In genomic region chr10:109488000-109488399, GRCm38 (mm10) we compare ENCODE assay signal across 9 mouse cellular contexts.
"Had no signal": no experiment of that assay in that cellular context is flagged by ENCODE, and none has a peak within 500 bp of the region (broad histone marks: within the 10 kb centered on the region; RNA-seq: fewer than 3 reads in every experiment).

No protein-coding gene starts in this region.

- DNase-seq: kidney, adult 2 months; kidney, postnatal 14 days; lung, adult 2 months; lung, postnatal 36 days; right cerebral cortex, postnatal 25 days; thymus, adult 2 months; thymus, postnatal 25 days had no signal

- ATAC-seq: lung, postnatal 0 days; midbrain, embryonic 13.5 days had no signal
